Mouse (Mus musculus): Measurements from ENCODE around the gene Btnl10. TPM values are rescaled to one million over a fixed set of nuclear protein-coding genes. Genes with fewer than 3 reads are reported as not detected.

Btnl10 gene
- polyA plus RNA-seq, 1 experiment, result not detected

- under 1% methylated on average over 49 of the region's 49 CpGs for WGBS
- TF ChIP-seq POLR2A (IDR thresholded peaks at IDR 0.05; ENCODE audit: insufficient read depth, low read depth, low read length) (peak; percentile 50; the same call in 1 of the 2 replicates), CTCF (IDR thresholded peaks at IDR 0.05; ENCODE audit: insufficient read depth, low read depth, low read length) (peak; percentile 58)
- Histone ChIP-seq H3K4me3 (ENCODE audit: insufficient read depth, low read depth, low read length) (peak within 1 kb of the TSS; percentile 90), H3K27ac (ENCODE audit: insufficient read depth, low read depth, low read length) (peak within 1 kb of the TSS; percentile 100), H3K4me1 (ENCODE audit: control insufficient read depth, insufficient read depth, low read length) (peaks cover 17% of the 10 kb centered on the region)
Measured at GRCm38 (mm10) chr11:58954420-58955142, 36.9 kb downstream of the Btnl10 start, which contains the start of the genes Hist3h2a and Trim17. Gene Hist3h2a, plus strand, starts transcription at chr11:58954685. Gene Trim17, plus strand, starts transcription at chr11:58954685.

GRCm38 (mm10) chr11:58955143-58955867, 37.6 kb downstream of the Btnl10 start:
- Histone ChIP-seq H3K4me3 (ENCODE audit: insufficient read depth, low read depth, low read length) (peak overlapping the region; percentile 90), H3K27ac (ENCODE audit: insufficient read depth, low read depth, low read length) (peak overlapping the region; percentile 100), H3K4me1 (ENCODE audit: control insufficient read depth, insufficient read depth, low read length) (peaks cover 20% of the 10 kb centered on the region)
- TF ChIP-seq POLR2A (IDR thresholded peaks at IDR 0.05; ENCODE audit: insufficient read depth, low read depth, low read length) (no peak), CTCF (IDR thresholded peaks at IDR 0.05; ENCODE audit: insufficient read depth, low read depth, low read length) (no peak)
- WGBS, result under 1% methylated on average over 20 of the region's 20 CpGs

DNA sequence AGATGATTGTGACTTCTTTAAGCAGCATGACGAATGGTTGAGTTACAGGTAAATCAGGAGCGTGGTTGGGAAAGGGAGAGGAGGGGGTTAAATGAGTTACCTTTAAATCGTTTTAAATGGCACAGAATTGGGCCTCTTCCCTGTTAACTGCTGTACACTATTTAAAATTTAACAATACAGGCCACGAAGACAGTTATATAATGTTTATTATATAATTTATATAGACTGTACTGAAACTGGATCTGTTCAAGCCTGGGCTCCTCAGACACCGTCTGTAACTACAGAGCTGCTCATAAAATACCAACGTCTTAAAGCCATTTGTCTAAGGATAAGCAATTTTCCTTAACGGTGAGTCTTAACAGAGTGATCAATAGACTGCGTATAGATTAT, 38.2 kb downstream of the Btnl10 start:
- TF ChIP-seq POLR2A (IDR thresholded peaks at IDR 0.05; ENCODE audit: insufficient read depth, low read depth, low read length) (no peak), CTCF (IDR thresholded peaks at IDR 0.05; ENCODE audit: insufficient read depth, low read depth, low read length) (no peak)
- peak overlapping the region; percentile 90; the same call in 1 of the 2 replicates for H3K4me3 ChIP-seq (ENCODE audit: insufficient read depth, low read depth, low read length)
- peaks cover 20% of the 10 kb centered on the region for H3K4me1 ChIP-seq (ENCODE audit: control insufficient read depth, insufficient read depth, low read length)
- no peak overlapping the region for H3K27ac ChIP-seq (ENCODE audit: insufficient read depth, low read depth, low read length)
- WGBS, result 5% methylated on average over 8 of the region's 8 CpGs

GRCm38 (mm10) chr11:58957226-58957914, 39.7 kb downstream of the Btnl10 start:
- WGBS, result 22% methylated on average over 5 of the region's 5 CpGs
- peak overlapping the region; percentile 16; the same call in 1 of the 2 replicates for H3K27ac ChIP-seq (ENCODE audit: insufficient read depth, low read depth, low read length)
- TF ChIP-seq POLR2A (IDR thresholded peaks at IDR 0.05; ENCODE audit: insufficient read depth, low read depth, low read length) (no peak), CTCF (IDR thresholded peaks at IDR 0.05; ENCODE audit: insufficient read depth, low read depth, low read length) (no peak)
- peak overlapping the region; percentile 44 for H3K4me3 ChIP-seq (ENCODE audit: insufficient read depth, low read depth, low read length)
- H3K4me1 ChIP-seq (ENCODE audit: control insufficient read depth, insufficient read depth, low read length), result peaks cover 18% of the 10 kb centered on the region

DNA sequence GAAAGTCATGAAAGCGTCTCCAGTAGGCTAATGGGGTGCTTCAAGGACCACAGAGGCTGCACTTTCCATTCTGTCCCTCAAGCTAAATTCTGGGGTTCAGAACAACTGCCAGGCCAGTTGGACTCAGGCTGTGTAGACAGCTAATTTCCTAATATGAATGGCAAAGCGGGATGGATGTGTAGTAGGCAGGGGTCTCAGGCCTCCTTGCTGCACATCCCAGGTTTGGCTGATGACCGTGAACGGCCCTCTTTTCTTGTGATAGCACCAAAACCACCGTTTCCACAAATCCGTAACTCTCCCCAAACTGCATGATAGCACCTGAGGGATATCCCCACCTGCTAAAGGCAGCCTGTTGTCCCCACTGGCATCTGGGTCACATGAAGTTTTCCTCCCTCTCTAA, 40.8 kb downstream of the Btnl10 start:
- peak overlapping the region; percentile 2; the same call in 1 of the 2 replicates for H3K4me3 ChIP-seq (ENCODE audit: insufficient read depth, low read depth, low read length)
- peaks cover 19% of the 10 kb centered on the region for H3K4me1 ChIP-seq (ENCODE audit: control insufficient read depth, insufficient read depth, low read length)
- H3K27ac ChIP-seq (ENCODE audit: insufficient read depth, low read depth, low read length), result no peak overlapping the region
- 78% methylated on average over 6 of the region's 6 CpGs for WGBS
- no peak for TF ChIP-seq CTCF (IDR thresholded peaks at IDR 0.05; ENCODE audit: insufficient read depth, low read depth, low read length)
- TF ChIP-seq POLR2A (IDR thresholded peaks at IDR 0.05; ENCODE audit: insufficient read depth, low read depth, low read length), result no peak

- Histone ChIP-seq H3K27ac (ENCODE audit: insufficient read depth, low read depth, low read length) (peak overlapping the region; percentile 47; the same call in 1 of the 2 replicates), H3K4me3 (ENCODE audit: insufficient read depth, low read depth, low read length) (peak overlapping the region; percentile 75; the same call in 1 of the 2 replicates), H3K4me1 (ENCODE audit: control insufficient read depth, insufficient read depth, low read length) (peaks cover 19% of the 10 kb centered on the region)
- WGBS, result 13% methylated on average over 15 of the region's 15 CpGs
- TF ChIP-seq POLR2A (IDR thresholded peaks at IDR 0.05; ENCODE audit: insufficient read depth, low read depth, low read length), result no peak
- TF ChIP-seq CTCF (IDR thresholded peaks at IDR 0.05; ENCODE audit: insufficient read depth, low read depth, low read length), result no peak
Measured at GRCm38 (mm10) chr11:58959186-58959825, 41.6 kb downstream of the Btnl10 start.

- 2% methylated on average over 40 of the region's 40 CpGs for whole genome bisulfite sequencing
- TF ChIP-seq POLR2A (IDR thresholded peaks at IDR 0.05; ENCODE audit: insufficient read depth, low read depth, low read length), result 0 out of 2 replicates have a peak, but pooled peaks have one; percentile 17
- no peak for TF ChIP-seq CTCF (IDR thresholded peaks at IDR 0.05; ENCODE audit: insufficient read depth, low read depth, low read length)
- Histone ChIP-seq H3K4me3 (ENCODE audit: insufficient read depth, low read depth, low read length) (peak overlapping the region; percentile 75), H3K27ac (ENCODE audit: insufficient read depth, low read depth, low read length) (peak overlapping the region; percentile 47; the same call in 1 of the 2 replicates), H3K4me1 (ENCODE audit: control insufficient read depth, insufficient read depth, low read length) (peaks cover 19% of the 10 kb centered on the region)
Measured at GRCm38 (mm10) chr11:58959921-58960465, 42.3 kb downstream of the Btnl10 start.
